Mouse (Mus musculus): ENCODE measurements around the gene Plek2. TPM values are rescaled to one million over a fixed set of nuclear protein-coding genes. Genes with fewer than 3 reads are reported as not detected.

Plek2 gene
- polyA plus RNA-seq, 1 experiment from 2014 or later = 0.77 TPM

DNA sequence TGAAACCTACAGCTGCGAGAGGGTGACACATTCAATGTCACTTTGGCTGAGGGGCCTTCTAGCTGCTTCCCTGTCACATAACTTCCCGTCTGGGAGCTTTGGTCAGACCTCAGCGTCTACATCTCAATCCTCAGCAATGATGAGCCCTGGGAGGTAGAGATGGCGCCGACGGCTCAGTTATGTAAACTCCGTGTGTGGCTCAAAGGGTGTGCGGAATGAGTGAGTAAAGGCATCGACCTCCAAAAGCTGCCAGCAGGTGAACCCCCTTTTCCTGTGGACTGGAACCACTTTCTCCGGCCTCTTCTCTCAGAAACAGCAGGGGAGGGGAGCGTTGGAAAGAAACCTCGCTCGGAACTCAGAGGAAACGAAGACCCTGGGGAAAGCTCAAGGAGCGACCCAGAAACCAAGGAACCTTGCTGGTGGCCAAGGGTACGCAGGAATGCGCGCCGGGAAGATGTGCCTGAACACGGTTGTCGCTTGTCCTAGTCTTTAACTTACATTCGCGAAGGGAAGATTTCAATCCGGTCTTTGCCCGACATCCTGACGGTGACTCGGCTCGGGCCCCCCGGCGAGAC is 45.8 kb downstream of the Plek2 start:
- H3K27me3 ChIP-seq (replicated peaks; ENCODE audit: control insufficient read depth, insufficient read depth, low read length) = no peaks in the 10 kb centered on the region
- H3K4me1 ChIP-seq (ENCODE audit: control insufficient read depth, insufficient read depth, low read length) = peaks cover 17% of the 10 kb centered on the region
- H3K9ac ChIP-seq (ENCODE audit: low read length) = peak overlapping the region; percentile 80
- WGBS = under 1% methylated on average over 30 of the region's 30 CpGs
- ATAC-seq (peak; percentile 35), DNase-seq (ENCODE audit: low spot score) (no peak)
- H3K4me3 ChIP-seq (ENCODE audit: low read depth, low read length) = peak overlapping the region; percentile 84
- H3K4me2 ChIP-seq (ENCODE audit: low read length) = peak overlapping the region; percentile 81
- no peaks in the 10 kb centered on the region for H3K9me3 ChIP-seq (replicated peaks; ENCODE audit: control insufficient read depth, low read length)
- H3K27ac ChIP-seq (ENCODE audit: low read depth, low read length) = 0 out of 2 replicates have a peak overlapping the region, but pooled peaks have one; percentile 33
- H3K36me3 ChIP-seq (ENCODE audit: control insufficient read depth, insufficient read depth, low read length) = peaks cover 7% of the 10 kb centered on the region

DNA sequence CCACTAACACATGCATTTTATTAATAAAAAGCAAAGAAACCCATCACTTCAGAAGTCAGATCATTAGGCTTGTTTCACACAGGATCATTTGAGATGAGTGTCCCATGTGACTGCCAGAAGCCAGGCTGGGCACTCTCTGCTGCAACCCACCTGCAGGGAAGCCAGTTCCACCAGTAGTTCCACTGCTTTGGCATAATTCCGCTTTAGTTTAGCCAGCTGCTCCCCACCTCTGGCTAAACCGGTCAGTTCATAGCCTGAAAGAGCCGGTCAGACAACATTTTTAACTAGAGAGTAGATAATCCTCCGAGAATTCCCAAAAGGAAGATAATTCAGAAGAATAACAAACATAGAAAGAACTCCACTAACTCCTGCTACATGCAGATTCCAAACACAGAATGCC is 58.5 kb downstream of the Plek2 start:
- H3K27me3 ChIP-seq (replicated peaks; ENCODE audit: control insufficient read depth, insufficient read depth, low read length) = no peaks in the 10 kb centered on the region
- no peak overlapping the region for H3K4me3 ChIP-seq (ENCODE audit: low read depth, low read length)
- H3K9ac ChIP-seq (ENCODE audit: low read length) = no peak overlapping the region
- WGBS = 97% methylated on average over 4 of the region's 4 CpGs
- DNase-seq (ENCODE audit: low spot score) (no peak), ATAC-seq (no peak)
- no peaks in the 10 kb centered on the region for H3K9me3 ChIP-seq (replicated peaks; ENCODE audit: control insufficient read depth, low read length)
- no peak overlapping the region for H3K27ac ChIP-seq (ENCODE audit: low read depth, low read length)
- no peaks in the 10 kb centered on the region for H3K4me1 ChIP-seq (ENCODE audit: control insufficient read depth, insufficient read depth, low read length)
- no peak overlapping the region for H3K4me2 ChIP-seq (ENCODE audit: low read length)
- peaks cover 54% of the 10 kb centered on the region for H3K36me3 ChIP-seq (ENCODE audit: control insufficient read depth, insufficient read depth, low read length)

DNA sequence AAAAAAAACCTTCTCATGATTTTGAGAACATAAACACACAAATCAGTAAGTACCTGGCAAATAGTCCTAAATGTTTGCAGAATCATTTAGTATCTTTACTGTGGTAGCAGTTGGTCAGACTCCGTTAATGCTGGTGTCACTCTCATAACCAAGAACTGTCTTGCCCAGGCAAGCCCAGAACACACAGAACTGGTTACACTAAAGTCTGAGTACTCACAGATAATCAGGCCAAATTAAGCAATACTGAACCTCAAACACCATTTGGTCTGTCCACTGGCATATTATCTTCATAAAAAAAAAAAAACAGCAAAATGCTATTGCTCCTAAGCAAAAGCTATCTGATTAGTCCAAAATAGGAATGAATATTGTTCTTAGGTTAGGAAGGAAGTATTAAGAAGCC is 64.3 kb downstream of the Plek2 start:
- Histone ChIP-seq H3K4me1 (ENCODE audit: control insufficient read depth, insufficient read depth, low read length) (no peaks in the 10 kb centered on the region), H3K36me3 (ENCODE audit: control insufficient read depth, insufficient read depth, low read length) (peaks cover 66% of the 10 kb centered on the region)

DNA sequence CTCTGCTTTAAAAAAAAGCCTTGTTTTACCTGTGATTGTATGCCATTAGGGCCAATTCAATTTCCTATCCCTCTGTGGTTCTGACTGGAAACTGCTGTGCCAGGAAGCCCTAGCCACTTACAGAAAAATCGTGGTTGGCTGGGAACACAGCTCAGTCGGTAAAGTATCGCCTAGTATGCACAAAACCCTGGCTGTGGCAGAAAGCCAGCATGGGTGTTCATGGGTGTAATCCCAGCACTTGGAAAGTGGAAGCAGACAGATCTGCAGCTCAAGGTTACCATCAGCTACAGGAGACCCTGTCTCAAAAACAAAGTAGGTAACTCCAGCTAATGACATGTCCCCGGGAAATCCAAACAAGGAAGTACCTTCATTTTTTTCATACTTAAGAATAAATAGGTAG is 66.9 kb downstream of the Plek2 start:
- DNase-seq (ENCODE audit: low spot score) (no peak), ATAC-seq (no peak)
- WGBS = 81% methylated on average over 4 of the region's 4 CpGs
- Histone ChIP-seq H3K27ac (ENCODE audit: low read depth, low read length) (no peak overlapping the region), H3K9ac (ENCODE audit: low read length) (no peak overlapping the region), H3K4me2 (ENCODE audit: low read length) (no peak overlapping the region), H3K9me3 (replicated peaks; ENCODE audit: control insufficient read depth, low read length) (no peaks in the 10 kb centered on the region), H3K4me1 (ENCODE audit: control insufficient read depth, insufficient read depth, low read length) (no peaks in the 10 kb centered on the region), H3K36me3 (ENCODE audit: control insufficient read depth, insufficient read depth, low read length) (peaks cover 69% of the 10 kb centered on the region), H3K4me3 (ENCODE audit: low read depth, low read length) (no peak overlapping the region), H3K27me3 (replicated peaks; ENCODE audit: control insufficient read depth, insufficient read depth, low read length) (no peaks in the 10 kb centered on the region)

More for the DNA sequence above, 64.3 kb downstream of the Plek2 start:
- WGBS = 98% methylated on average over 1 of the region's 1 CpGs
- Histone ChIP-seq H3K4me2 (ENCODE audit: low read length) (no peak overlapping the region), H3K4me3 (ENCODE audit: low read depth, low read length) (no peak overlapping the region), H3K27me3 (replicated peaks; ENCODE audit: control insufficient read depth, insufficient read depth, low read length) (no peaks in the 10 kb centered on the region), H3K9ac (ENCODE audit: low read length) (no peak overlapping the region), H3K27ac (ENCODE audit: low read depth, low read length) (no peak overlapping the region), H3K9me3 (replicated peaks; ENCODE audit: control insufficient read depth, low read length) (no peaks in the 10 kb centered on the region)
- no peak for DNase-seq (ENCODE audit: low spot score)
- ATAC-seq = no peak

Other genes with a start within 250 kb of the Plek2 start
- gene Fam71d, start 215.4 kb downstream of the Plek2 start, polyA plus RNA-seq (2014; fragmentation: Nextera tagmentation; extraction: Ambion mirVana) = 0.18 TPM in 1 of 2 replicates, not detected in the other
- gene Mpp5, start 158.1 kb downstream of the Plek2 start, polyA plus RNA-seq (2014; fragmentation: Nextera tagmentation; extraction: Ambion mirVana) = 12.1 and 16.1 TPM in 2 replicates
- 126 and 128 TPM in 2 replicates for gene Atp6v1d, start 45.3 kb downstream of the Plek2 start, polyA plus RNA-seq (2014; fragmentation: Nextera tagmentation; extraction: Ambion mirVana)
- gene Eif2s1, start 45.1 kb downstream of the Plek2 start, polyA plus RNA-seq (2014; fragmentation: Nextera tagmentation; extraction: Ambion mirVana) = 183 and 188 TPM in 2 replicates
- gene Tmem229b, start 100.7 kb upstream of the Plek2 start, polyA plus RNA-seq (2014; fragmentation: Nextera tagmentation; extraction: Ambion mirVana) = 37.7 and 45.5 TPM in 2 replicates
- 0.95 and 1.3 TPM in 2 replicates for gene Plekhh1, start 122.2 kb upstream of the Plek2 start, polyA plus RNA-seq (2014; fragmentation: Nextera tagmentation; extraction: Ambion mirVana)
- 18.1 and 19.1 TPM in 2 replicates for gene Pigh, start 182.7 kb upstream of the Plek2 start, polyA plus RNA-seq (2014; fragmentation: Nextera tagmentation; extraction: Ambion mirVana)
- 19.9 and 20.7 TPM in 2 replicates for gene Arg2, start 223.8 kb upstream of the Plek2 start, polyA plus RNA-seq (2014; fragmentation: Nextera tagmentation; extraction: Ambion mirVana)